Mouse (Mus musculus) liver, embryonic 12.5 days (tissue): Measurements from ENCODE around the gene U2af1. TPM values are rescaled to one million over a fixed set of nuclear protein-coding genes. Genes with fewer than 3 reads are reported as not detected.

Experiments
- ATAC-seq: fragments of 200-750 bp; cut with Nextera tagmentation; 2 replicates; pipeline ENCODE4 v1.8.0; 2017; ENCODE audit warnings: moderate number of reproducible peaks, mild to moderate bottlenecking, moderate library complexity
- H3K27ac ChIP-seq: fragments of 300-500 bp; sonication (generic); 2 replicates; pipeline ENCODE4 v1.5.1; 2016; ENCODE audit warnings: mild to moderate bottlenecking
- H3K27me3 ChIP-seq: fragments of 300-500 bp; sonication (generic); replicated peaks from 2 replicates; pipeline ENCODE4 v1.6.1; 2016; ENCODE audit warnings: mild to moderate bottlenecking, moderate library complexity
- H3K36me3 ChIP-seq: fragments of 300-500 bp; sonication (generic); 2 replicates; pipeline ENCODE4 v1.6.1; 2016; ENCODE audit warnings: mild to moderate bottlenecking, moderate library complexity
- H3K4me1 ChIP-seq: fragments of 300-500 bp; sonication (generic); 2 replicates; pipeline ENCODE4 v1.6.1; 2016
- H3K4me2 ChIP-seq: fragments of 300-500 bp; sonication (generic); 2 replicates; pipeline ENCODE4 v1.6.1; 2016; ENCODE audit warnings: mild to moderate bottlenecking, moderate library complexity
- H3K4me3 ChIP-seq: fragments of 300-500 bp; sonication (generic); 2 replicates; pipeline ENCODE4 v1.5.1; 2016; ENCODE audit warnings: mild to moderate bottlenecking, moderate library complexity
- H3K9ac ChIP-seq: fragments of 300-500 bp; sonication (generic); 2 replicates; pipeline ENCODE4 v1.6.1; 2016; ENCODE audit warnings: mild to moderate bottlenecking, moderate library complexity
- H3K9me3 ChIP-seq: fragments of 300-500 bp; sonication (generic); replicated peaks from 2 replicates; pipeline ENCODE4 v1.6.1; 2016; ENCODE audit warnings: mild to moderate bottlenecking, moderate library complexity
- WGBS: fragments of 180-500 bp; shearing (Covaris S2); methylation state at CpG from one replicate; pipeline ENCODE4 v1.1.7; 2016; ENCODE audit not compliant: insufficient replicate concordance; 5-methylcytosine and 5-hydroxymethylcytosine counted together
- polyA plus RNA-seq: library from polyadenylated mRNA; unstranded; fragments of >200 nt; fragmentation: Nextera tagmentation; extraction: Ambion mirVana; gene quantifications from 2 replicates; pipeline ENCODE4 v1.2.1, GENCODE M21; 2016

Gene U2af1
- polyA plus RNA-seq, 1 experiment from 2014 or later = 258 TPM

GRCm38 (mm10) chr17:31658136-31658467 lies 590 bp downstream of the U2af1 start:
- Histone ChIP-seq H3K4me3 (peak overlapping the region; percentile 86), H3K27ac (peak overlapping the region; percentile 88), H3K4me1 (peaks cover 49% of the 10 kb centered on the region), H3K9ac (peak overlapping the region; percentile 92), H3K9me3 (no peaks in the 10 kb centered on the region), H3K36me3 (peaks cover 43% of the 10 kb centered on the region), H3K27me3 (no peaks in the 10 kb centered on the region), H3K4me2 (peak overlapping the region; percentile 87)
- WGBS = under 1% methylated on average over 27 of the region's 27 CpGs
- no peak for ATAC-seq

DNA sequence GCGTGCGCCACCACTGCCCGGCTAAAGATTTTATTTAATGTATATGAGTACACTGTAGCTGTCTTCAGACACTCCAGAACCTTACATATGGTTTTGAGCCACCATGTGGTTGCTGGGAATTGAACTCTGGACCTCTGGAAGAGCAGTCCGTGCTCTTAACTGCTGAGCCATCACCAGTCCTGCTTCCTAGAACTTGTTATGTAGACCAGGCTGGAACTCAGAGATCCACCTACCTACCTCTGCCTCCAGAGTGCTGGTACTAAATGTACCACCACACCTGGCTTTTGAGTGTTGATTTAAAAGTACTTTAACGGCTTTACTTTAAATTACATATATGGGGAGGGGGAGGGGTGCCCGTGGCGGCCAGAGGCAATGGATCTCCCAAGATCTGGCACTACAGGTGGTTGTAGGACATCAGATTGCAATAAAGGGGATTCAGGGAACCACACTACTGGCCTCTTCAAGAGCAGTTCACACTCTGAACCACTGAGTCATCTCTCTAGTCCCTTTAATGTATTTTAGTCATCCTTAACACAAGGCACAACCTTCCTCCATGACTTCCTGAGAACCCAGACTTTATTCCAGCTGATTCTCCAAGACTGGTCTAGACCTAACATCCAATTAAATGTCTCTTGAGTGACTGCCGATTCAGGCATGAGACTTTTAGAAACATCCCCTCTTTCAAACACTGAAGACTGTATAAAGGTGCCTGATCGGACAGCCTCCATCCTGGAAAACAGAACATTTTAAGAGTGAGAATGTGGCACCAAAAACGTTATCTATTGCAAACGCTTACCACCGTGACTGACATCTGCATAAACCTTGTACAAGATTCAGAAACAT lies 1.3 kb downstream of the U2af1 start:
- 41% methylated on average over 12 of the region's 12 CpGs for WGBS
- peak overlapping the region; percentile 87 for H3K4me2 ChIP-seq
- no peak for ATAC-seq
- H3K27ac ChIP-seq = peak overlapping the region; percentile 88
- H3K27me3 ChIP-seq = no peaks in the 10 kb centered on the region
- peak overlapping the region; percentile 92 for H3K9ac ChIP-seq
- peak overlapping the region; percentile 86 for H3K4me3 ChIP-seq
- H3K4me1 ChIP-seq = peaks cover 49% of the 10 kb centered on the region
- H3K9me3 ChIP-seq = no peaks in the 10 kb centered on the region
- peaks cover 51% of the 10 kb centered on the region for H3K36me3 ChIP-seq

DNA sequence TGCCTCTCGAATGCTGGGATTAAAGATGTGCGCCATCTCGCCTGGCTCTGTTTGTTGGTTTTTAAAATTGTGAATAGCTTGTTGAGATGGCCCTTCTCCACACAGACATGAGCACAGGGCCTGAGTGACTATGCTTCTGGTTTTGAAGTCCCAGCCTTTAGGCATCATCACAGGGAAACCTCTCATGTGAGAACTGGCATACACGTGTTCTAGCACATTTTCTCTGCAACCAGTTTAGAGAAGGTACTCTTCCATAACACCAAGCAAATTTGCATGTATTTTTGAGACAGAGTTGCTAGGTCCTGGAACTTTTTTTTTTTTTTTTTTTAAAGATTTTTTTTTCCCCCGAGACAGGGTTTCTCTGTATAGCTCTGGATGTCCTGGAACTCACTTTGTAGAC lies 2.0 kb downstream of the U2af1 start:
- no peaks in the 10 kb centered on the region for H3K9me3 ChIP-seq
- no peaks in the 10 kb centered on the region for H3K27me3 ChIP-seq
- peaks cover 58% of the 10 kb centered on the region for H3K36me3 ChIP-seq
- ATAC-seq = no peak
- H3K4me2 ChIP-seq = peak overlapping the region; percentile 87
- peaks cover 49% of the 10 kb centered on the region for H3K4me1 ChIP-seq
- H3K4me3 ChIP-seq = peak overlapping the region; percentile 86; the same call in 1 of the 2 replicates
- 0 out of 2 replicates have a peak overlapping the region, but pooled peaks have one; percentile 4 for H3K27ac ChIP-seq
- peak overlapping the region; percentile 92 for H3K9ac ChIP-seq
- WGBS = 85% methylated on average over 5 of the region's 5 CpGs

DNA sequence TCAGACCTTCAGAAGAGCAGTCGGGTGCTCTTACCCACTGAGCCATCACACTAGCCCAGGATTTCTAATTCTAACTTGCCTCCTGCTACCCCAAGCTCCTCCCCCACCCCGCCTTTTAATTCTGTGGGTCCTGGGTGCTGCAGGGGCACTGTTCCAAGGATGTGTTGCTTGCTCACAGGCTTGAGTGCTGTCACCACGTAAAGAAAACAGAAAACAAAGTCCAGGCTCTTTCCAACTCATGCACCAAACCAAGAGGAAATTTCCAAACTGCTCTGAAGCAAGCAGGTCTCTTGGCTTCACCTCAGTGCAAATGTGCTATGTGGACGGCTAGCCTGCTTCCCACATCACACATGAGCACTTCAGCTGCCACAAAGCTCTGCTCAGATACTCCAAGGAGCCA lies 3.3 kb downstream of the U2af1 start:
- no peaks in the 10 kb centered on the region for H3K9me3 ChIP-seq
- peaks cover 71% of the 10 kb centered on the region for H3K36me3 ChIP-seq
- 0 out of 2 replicates have a peak overlapping the region, but pooled peaks have one; percentile 1 for H3K27ac ChIP-seq
- 78% methylated on average over 4 of the region's 4 CpGs for WGBS
- no peak overlapping the region for H3K9ac ChIP-seq
- no peak for ATAC-seq
- no peak overlapping the region for H3K4me2 ChIP-seq
- peaks cover 49% of the 10 kb centered on the region for H3K4me1 ChIP-seq
- no peak overlapping the region for H3K4me3 ChIP-seq
- no peaks in the 10 kb centered on the region for H3K27me3 ChIP-seq

DNA sequence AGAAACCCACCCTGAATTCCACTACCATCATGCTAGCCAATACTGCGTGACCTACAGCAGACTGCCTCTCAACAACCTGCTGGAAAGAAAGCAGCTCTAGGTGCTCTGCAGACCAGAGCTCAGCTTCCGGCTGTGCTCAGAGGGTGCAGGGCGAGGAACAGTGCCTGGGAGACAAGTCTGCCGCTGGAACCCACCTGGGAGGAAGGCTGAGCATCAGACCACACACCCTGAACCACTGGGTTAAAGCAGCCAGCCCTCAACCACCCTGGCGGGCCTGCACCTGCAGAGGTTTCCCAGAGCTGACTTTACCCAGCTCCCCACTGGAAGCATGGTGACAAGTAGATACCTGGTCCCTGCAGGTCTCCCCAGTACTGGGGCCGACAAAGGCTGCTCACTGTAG lies 5.4 kb downstream of the U2af1 start:
- H3K27ac ChIP-seq = no peak overlapping the region
- no peak overlapping the region for H3K9ac ChIP-seq
- peaks cover 36% of the 10 kb centered on the region for H3K4me1 ChIP-seq
- no peaks in the 10 kb centered on the region for H3K9me3 ChIP-seq
- H3K36me3 ChIP-seq = peaks cover 92% of the 10 kb centered on the region
- no peak overlapping the region for H3K4me3 ChIP-seq
- no peak for ATAC-seq
- H3K4me2 ChIP-seq = no peak overlapping the region
- no peaks in the 10 kb centered on the region for H3K27me3 ChIP-seq
- WGBS = 82% methylated on average over 6 of the region's 6 CpGs

DNA sequence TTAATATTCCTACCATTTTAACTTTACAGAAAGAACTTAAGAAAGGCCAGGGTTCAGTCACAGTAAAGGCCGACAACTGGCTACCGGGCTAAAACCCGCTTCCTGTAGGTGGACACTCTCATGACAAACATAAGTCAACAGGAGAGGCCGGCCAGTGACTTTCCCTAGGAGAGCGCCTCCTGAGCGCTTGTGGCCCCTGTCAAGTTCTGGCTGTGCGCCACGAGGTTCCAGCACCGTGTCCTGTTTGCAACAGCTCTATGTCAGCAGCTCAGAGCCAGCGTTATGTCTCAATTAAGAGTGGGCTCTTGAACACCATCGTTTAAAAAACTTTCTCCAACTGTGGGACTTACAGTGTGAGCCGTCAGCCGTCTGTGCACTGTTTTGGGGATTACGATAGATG lies 6.5 kb downstream of the U2af1 start:
- Histone ChIP-seq H3K4me1 (peaks cover 30% of the 10 kb centered on the region), H3K9ac (no peak overlapping the region), H3K27ac (no peak overlapping the region), H3K4me3 (no peak overlapping the region), H3K9me3 (no peaks in the 10 kb centered on the region), H3K36me3 (peaks cover 99% of the 10 kb centered on the region), H3K27me3 (no peaks in the 10 kb centered on the region), H3K4me2 (no peak overlapping the region)
- ATAC-seq = no peak
- 87% methylated on average over 14 of the region's 14 CpGs for WGBS

DNA sequence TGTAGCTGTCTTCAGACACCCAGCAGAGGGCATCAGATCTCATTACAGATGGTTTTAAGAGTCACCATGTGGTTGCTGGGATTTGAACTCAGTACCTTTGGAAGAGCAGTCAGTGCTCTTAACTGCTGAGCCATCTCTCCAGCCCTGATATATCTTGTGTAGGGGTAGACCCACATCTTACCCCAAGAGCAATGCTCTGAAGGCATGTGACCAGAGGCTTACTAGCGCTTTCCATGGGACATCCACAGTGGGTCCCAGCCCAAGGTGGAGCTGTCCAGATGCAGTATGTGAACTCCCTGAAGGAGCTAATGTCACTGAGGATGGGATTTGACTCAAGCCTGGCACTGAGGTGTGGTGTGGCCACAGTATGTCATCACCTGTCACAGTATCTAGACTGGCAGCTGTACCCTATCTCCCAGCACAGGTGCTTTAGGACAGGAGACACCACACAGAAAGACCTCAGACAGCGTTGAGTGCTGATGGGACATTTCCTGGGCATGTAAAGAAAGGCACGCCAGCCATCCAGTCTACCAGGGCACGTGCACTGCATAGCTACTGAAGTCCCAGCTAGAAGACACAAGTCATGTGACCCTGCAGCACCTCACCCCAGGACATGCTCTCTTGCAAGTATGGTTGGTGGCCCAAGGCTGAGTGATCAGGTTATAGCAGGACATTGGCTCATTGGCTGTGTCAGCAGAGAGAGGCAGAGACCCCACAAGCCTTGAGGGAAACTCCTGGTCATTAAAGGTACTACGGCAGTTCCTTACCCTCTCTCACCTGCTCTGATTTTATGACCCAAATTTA lies 12.3 kb downstream of the U2af1 start:
- Histone ChIP-seq H3K4me1 (no peaks in the 10 kb centered on the region), H3K36me3 (peaks cover 55% of the 10 kb centered on the region), H3K27me3 (no peaks in the 10 kb centered on the region), H3K4me2 (no peak overlapping the region), H3K27ac (no peak overlapping the region), H3K9me3 (no peaks in the 10 kb centered on the region), H3K4me3 (no peak overlapping the region), H3K9ac (no peak overlapping the region)
- WGBS = 85% methylated on average over 5 of the region's 5 CpGs
- peak; percentile 53 for ATAC-seq

DNA sequence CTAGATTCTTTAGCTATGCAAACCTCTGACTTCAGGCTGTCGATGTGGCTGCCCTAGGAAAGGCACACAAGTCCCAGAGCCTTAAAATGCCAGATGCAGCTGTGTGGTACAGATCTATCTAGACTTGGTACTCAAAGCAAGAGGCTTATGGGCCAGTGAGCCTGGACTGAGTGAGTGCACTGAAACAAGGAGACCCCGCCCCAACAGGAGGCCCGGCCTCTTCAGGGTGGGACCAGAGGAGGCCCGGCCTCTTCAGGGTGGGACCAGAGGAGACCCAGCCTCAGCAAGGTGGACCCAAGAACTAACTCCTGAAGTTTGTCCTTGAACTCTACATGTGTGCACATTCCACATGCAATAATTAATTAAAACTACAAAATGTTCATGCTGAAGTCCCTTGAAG lies 15.8 kb downstream of the U2af1 start:
- no peaks in the 10 kb centered on the region for H3K9me3 ChIP-seq
- no peak for ATAC-seq
- no peaks in the 10 kb centered on the region for H3K4me1 ChIP-seq
- no peak overlapping the region for H3K4me2 ChIP-seq
- peaks cover 20% of the 10 kb centered on the region for H3K36me3 ChIP-seq
- no peak overlapping the region for H3K9ac ChIP-seq
- no peak overlapping the region for H3K27ac ChIP-seq
- H3K4me3 ChIP-seq = no peak overlapping the region
- 56% methylated on average over 4 of the region's 4 CpGs for WGBS
- peaks cover 19% of the 10 kb centered on the region for H3K27me3 ChIP-seq

DNA sequence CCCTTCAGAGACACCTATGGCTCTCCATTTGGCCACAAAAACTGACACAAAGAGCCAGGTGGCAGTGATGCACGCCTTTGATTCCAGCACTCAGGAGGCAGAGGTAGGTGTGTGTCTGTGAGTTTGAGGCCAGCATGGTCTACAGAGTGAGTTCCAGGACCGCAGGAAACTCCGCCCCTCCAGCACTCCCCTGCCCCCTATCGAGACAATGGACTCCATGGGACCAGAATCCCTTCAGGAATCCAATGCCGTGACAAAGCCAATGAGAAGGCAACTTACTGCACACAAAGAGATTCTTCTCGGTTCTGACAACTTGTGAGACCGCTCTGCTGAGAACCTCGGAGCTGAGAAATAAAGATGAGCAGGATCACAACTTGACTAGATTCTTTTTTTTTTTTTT lies 16.4 kb downstream of the U2af1 start:
- Histone ChIP-seq H3K27ac (no peak overlapping the region), H3K4me2 (no peak overlapping the region), H3K27me3 (peaks cover 25% of the 10 kb centered on the region), H3K9ac (no peak overlapping the region), H3K9me3 (no peaks in the 10 kb centered on the region), H3K4me3 (no peak overlapping the region), H3K36me3 (peaks cover 14% of the 10 kb centered on the region), H3K4me1 (peaks cover 5% of the 10 kb centered on the region; the same call in 1 of the 2 replicates)
- 45% methylated on average over 8 of the region's 8 CpGs for WGBS
- ATAC-seq = no peak

DNA sequence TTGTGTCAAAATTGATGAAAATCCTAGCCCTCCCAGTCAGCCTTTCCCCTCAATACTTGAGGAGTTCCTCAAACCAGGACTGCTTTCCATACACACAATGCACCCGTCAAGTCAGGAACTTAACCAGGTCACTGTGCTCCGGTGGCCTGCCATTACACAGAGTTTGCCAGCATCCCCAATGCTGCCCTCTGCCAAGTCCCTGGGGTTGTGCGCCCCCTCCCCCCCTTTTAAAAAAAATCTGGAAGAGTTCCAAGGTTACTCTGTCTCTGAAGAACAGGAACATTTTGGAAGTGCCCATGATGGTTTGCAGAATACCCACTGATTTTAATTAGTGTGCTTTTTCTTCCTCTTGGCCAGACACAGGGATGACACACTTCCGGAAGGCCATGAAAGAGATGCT lies 19.0 kb downstream of the U2af1 start:
- Histone ChIP-seq H3K9me3 (no peaks in the 10 kb centered on the region), H3K9ac (no peak overlapping the region), H3K27me3 (peaks cover 52% of the 10 kb centered on the region), H3K4me2 (no peak overlapping the region), H3K27ac (no peak overlapping the region), H3K4me3 (no peak overlapping the region), H3K4me1 (peaks cover 17% of the 10 kb centered on the region), H3K36me3 (no peaks in the 10 kb centered on the region)
- WGBS = 72% methylated on average over 4 of the region's 4 CpGs
- ATAC-seq = no peak

- Histone ChIP-seq H3K4me2 (peak overlapping the region; percentile 75), H3K27ac (no peak overlapping the region)
- 51% methylated on average over 9 of the region's 9 CpGs for WGBS
Measured at GRCm38 (mm10) chr17:31637866-31638570, 20.7 kb downstream of the U2af1 start.

More at GRCm38 (mm10) chr17:31637866-31638570, 20.7 kb downstream of the U2af1 start:
- Histone ChIP-seq H3K4me3 (no peak overlapping the region), H3K36me3 (no peaks in the 10 kb centered on the region), H3K4me1 (peaks cover 17% of the 10 kb centered on the region), H3K9me3 (no peaks in the 10 kb centered on the region), H3K9ac (no peak overlapping the region), H3K27me3 (peaks cover 58% of the 10 kb centered on the region)
- ATAC-seq = no peak
